Mouse (Mus musculus): ENCODE data around the gene Rabac1.

The Rabac1 gene

GRCm38 (mm10) chr7:24930475-24930874 lies 42.1 kb downstream of the Rabac1 start:
- DNase-seq (ENCODE audit: low spot score in 2 of 2): no peak
